Mouse (Mus musculus) neural tube, embryonic 14.5 days (tissue): ENCODE measurements around the gene Tomm22. TPM values are rescaled to one million over a fixed set of nuclear protein-coding genes. Genes with fewer than 3 reads are reported as not detected.

Experiments used
- ATAC-seq: fragments of 200-750 bp; cut with Nextera tagmentation; 2 replicates; pipeline ENCODE4 v1.8.0; 2017; ENCODE audit warnings: low read depth, mild to moderate bottlenecking, moderate TSS enrichment, moderate library complexity
- H3K27ac ChIP-seq: fragments of 300-500 bp; sonication (generic); 2 replicates; pipeline ENCODE4 v1.5.1; 2014; ENCODE audit warnings: low read depth, mild to moderate bottlenecking, control low read depth, low read length, moderate library complexity, mixed read lengths
- H3K27me3 ChIP-seq: fragments of 300-500 bp; sonication (generic); 2 replicates; pipeline ENCODE4 v1.6.1; 2014; ENCODE audit warnings: low read length; ENCODE audit not compliant: control insufficient read depth, insufficient read depth
- H3K36me3 ChIP-seq: fragments of 300-500 bp; sonication (generic); 2 replicates; pipeline ENCODE4 v1.6.1; 2014; ENCODE audit warnings: low read length, mixed read lengths; ENCODE audit not compliant: control insufficient read depth, insufficient read depth
- H3K4me1 ChIP-seq: fragments of 300-500 bp; sonication (generic); 2 replicates; pipeline ENCODE4 v1.6.1; 2014; ENCODE audit warnings: low read length; ENCODE audit not compliant: control insufficient read depth, insufficient read depth
- H3K4me2 ChIP-seq: fragments of 300-500 bp; sonication (generic); 2 replicates; pipeline ENCODE4 v1.6.1; 2014; ENCODE audit warnings: mild to moderate bottlenecking, low read depth, low read length, control low read depth
- H3K4me3 ChIP-seq: fragments of 300-500 bp; sonication (generic); 2 replicates; pipeline ENCODE4 v1.5.1; 2014; ENCODE audit warnings: low read depth, low read length, control low read depth, mixed read lengths
- H3K9ac ChIP-seq: fragments of 300-500 bp; sonication (generic); replicated peaks from 2 replicates; pipeline ENCODE4 v1.6.1; 2014; ENCODE audit warnings: low read depth, mild to moderate bottlenecking, control low read depth, low read length, mixed read lengths
- H3K9me3 ChIP-seq: fragments of 300-500 bp; sonication (generic); 2 replicates; pipeline ENCODE4 v1.6.1; 2016; ENCODE audit warnings: low read length; ENCODE audit not compliant: control insufficient read depth
- WGBS: fragments of 180-500 bp; shearing (Covaris S2); extraction: QIAGEN DNeasy Blood & Tissue Kit; methylation state at CpG from one replicate; pipeline ENCODE4 v1.1.7; 2014; 5-methylcytosine and 5-hydroxymethylcytosine counted together
- polyA plus RNA-seq: library from polyadenylated mRNA; unstranded; fragments of >200 nt; fragmentation: Nextera tagmentation; extraction: Ambion mirVana; gene quantifications from 2 replicates; pipeline ENCODE4 v1.2.1, GENCODE M21; 2014

Gene Tomm22
- polyA plus RNA-seq, 1 experiment from 2014 or later = 253 TPM

- Histone ChIP-seq H3K27ac (no peak overlapping the region), H3K4me2 (peak overlapping the region; percentile 71), H3K36me3 (no peaks in the 10 kb centered on the region), H3K9ac (0 out of 2 replicates have a peak overlapping the region, but pooled peaks have one; percentile 2), H3K9me3 (no peaks in the 10 kb centered on the region), H3K4me3 (peak overlapping the region; percentile 13; the same call in 1 of the 2 replicates), H3K4me1 (peaks cover 41% of the 10 kb centered on the region), H3K27me3 (no peaks in the 10 kb centered on the region)
- ATAC-seq = no peak
- WGBS = 80% methylated on average over 19 of the region's 19 CpGs
Measured at GRCm38 (mm10) chr15:79683707-79684465, 13.2 kb downstream of the Tomm22 start.

GRCm38 (mm10) chr15:79684616-79685015, 14.0 kb downstream of the Tomm22 start:
- Histone ChIP-seq H3K4me1 (peaks cover 42% of the 10 kb centered on the region), H3K9ac (0 out of 2 replicates have a peak overlapping the region, but pooled peaks have one; percentile 2)
- WGBS = 85% methylated on average over 6 of the region's 6 CpGs

GRCm38 (mm10) chr15:79685141-79685641, 14.5 kb downstream of the Tomm22 start:
- Histone ChIP-seq H3K9ac (0 out of 2 replicates have a peak overlapping the region, but pooled peaks have one; percentile 34), H3K4me2 (peak overlapping the region; percentile 71), H3K9me3 (no peaks in the 10 kb centered on the region), H3K36me3 (no peaks in the 10 kb centered on the region), H3K27ac (no peak overlapping the region), H3K4me3 (peak overlapping the region; percentile 91), H3K27me3 (no peaks in the 10 kb centered on the region), H3K4me1 (peaks cover 47% of the 10 kb centered on the region)
- WGBS = 46% methylated on average over 6 of the region's 6 CpGs
- no peak for ATAC-seq

More at GRCm38 (mm10) chr15:79684616-79685015, 14.0 kb downstream of the Tomm22 start:
- H3K9me3 ChIP-seq = no peaks in the 10 kb centered on the region
- peak overlapping the region; percentile 71 for H3K4me2 ChIP-seq
- peak overlapping the region; percentile 13; the same call in 1 of the 2 replicates for H3K4me3 ChIP-seq
- no peaks in the 10 kb centered on the region for H3K36me3 ChIP-seq
- H3K27me3 ChIP-seq = no peaks in the 10 kb centered on the region
- H3K27ac ChIP-seq = no peak overlapping the region
- no peak for ATAC-seq

GRCm38 (mm10) chr15:79686046-79686869, 15.6 kb downstream of the Tomm22 start:
- no peak for ATAC-seq
- H3K4me2 ChIP-seq = peak overlapping the region; percentile 71
- H3K27me3 ChIP-seq = no peaks in the 10 kb centered on the region
- 20% methylated on average over 15 of the region's 15 CpGs for WGBS
- peak overlapping the region; percentile 88 for H3K9ac ChIP-seq
- no peak overlapping the region for H3K27ac ChIP-seq
- no peaks in the 10 kb centered on the region for H3K9me3 ChIP-seq
- peak overlapping the region; percentile 91 for H3K4me3 ChIP-seq
- no peaks in the 10 kb centered on the region for H3K36me3 ChIP-seq
- H3K4me1 ChIP-seq = peaks cover 47% of the 10 kb centered on the region

- H3K4me1 ChIP-seq = peaks cover 52% of the 10 kb centered on the region
- H3K9ac ChIP-seq = peak overlapping the region; percentile 88
- ATAC-seq = no peak
- under 1% methylated on average over 32 of the region's 33 CpGs for WGBS
- peak overlapping the region; percentile 71 for H3K4me2 ChIP-seq
- no peaks in the 10 kb centered on the region for H3K9me3 ChIP-seq
- peak overlapping the region; percentile 91 for H3K4me3 ChIP-seq
- H3K36me3 ChIP-seq = no peaks in the 10 kb centered on the region
- H3K27me3 ChIP-seq = no peaks in the 10 kb centered on the region
- peak overlapping the region; percentile 94 for H3K27ac ChIP-seq
Measured at GRCm38 (mm10) chr15:79687175-79687574, 16.5 kb downstream of the Tomm22 start.

- WGBS = under 1% methylated on average over 64 of the region's 72 CpGs
- peak within 1 kb of the TSS; percentile 94 for H3K27ac ChIP-seq
- peak within 1 kb of the TSS; percentile 91 for H3K4me3 ChIP-seq
- H3K27me3 ChIP-seq = no peaks in the 10 kb centered on the region
- H3K4me1 ChIP-seq = peaks cover 53% of the 10 kb centered on the region
- no peaks in the 10 kb centered on the region for H3K9me3 ChIP-seq
- peak; percentile 48 for ATAC-seq
- H3K4me2 ChIP-seq = peak within 1 kb of the TSS; percentile 71
- H3K36me3 ChIP-seq = no peaks in the 10 kb centered on the region
- peak within 1 kb of the TSS; percentile 88 for H3K9ac ChIP-seq
Measured at GRCm38 (mm10) chr15:79687646-79688267, 17.1 kb downstream of the Tomm22 start, which contains the start of gene Josd1. Gene Josd1 (minus strand): TSS chr15:79687919.

- WGBS = 6% methylated on average over 8 of the region's 8 CpGs
- Histone ChIP-seq H3K27ac (peak overlapping the region; percentile 94), H3K27me3 (no peaks in the 10 kb centered on the region), H3K4me1 (peaks cover 48% of the 10 kb centered on the region), H3K9ac (peak overlapping the region; percentile 88), H3K4me2 (peak overlapping the region; percentile 71), H3K36me3 (no peaks in the 10 kb centered on the region), H3K9me3 (no peaks in the 10 kb centered on the region), H3K4me3 (peak overlapping the region; percentile 91)
- no peak for ATAC-seq
Measured at GRCm38 (mm10) chr15:79688268-79688956, 17.8 kb downstream of the Tomm22 start.
